Mouse (Mus musculus): ENCODE results near the gene Creb1.

Creb1 gene

GRCm38 (mm10) chr1:64532589-64533470, at the start of gene Creb1:
Gene Creb1, plus strand, starts transcription at chr1:64532645.
- DNase-seq = peak; percentile 99

- DNase-seq = no peak
These were observed 43.9 kb upstream of the Creb1 start for GRCm38 (mm10) chr1:64488521-64489029.

GRCm38 (mm10) chr1:64496803-64497202, 35.6 kb upstream of the Creb1 start:
- no peak for DNase-seq

- DNase-seq = no peak
These were observed 30.9 kb upstream of the Creb1 start for GRCm38 (mm10) chr1:64501382-64502140.

- no peak for DNase-seq
These were observed 23.9 kb upstream of the Creb1 start for GRCm38 (mm10) chr1:64508479-64509096.

- DNase-seq = no peak
These were observed 22.8 kb upstream of the Creb1 start for GRCm38 (mm10) chr1:64509678-64510077.

GRCm38 (mm10) chr1:64514184-64514583, 18.3 kb upstream of the Creb1 start:
- DNase-seq = no peak

- no peak for DNase-seq
These were observed 15.9 kb upstream of the Creb1 start for GRCm38 (mm10) chr1:64516593-64516992.

- DNase-seq = no peak
These were observed 14.0 kb upstream of the Creb1 start for GRCm38 (mm10) chr1:64518480-64518879.

GRCm38 (mm10) chr1:64519345-64519744, 13.1 kb upstream of the Creb1 start:
- DNase-seq = no peak

GRCm38 (mm10) chr1:64519901-64520300, 12.5 kb upstream of the Creb1 start:
- DNase-seq = no peak

- DNase-seq = no peak
These were observed 10.7 kb upstream of the Creb1 start for GRCm38 (mm10) chr1:64521734-64522133.

- DNase-seq = no peak
These were observed 9.8 kb upstream of the Creb1 start for GRCm38 (mm10) chr1:64522637-64523036.

- DNase-seq = no peak
These were observed 9.3 kb upstream of the Creb1 start for GRCm38 (mm10) chr1:64523117-64523516.

- no peak for DNase-seq
These were observed 7.8 kb upstream of the Creb1 start for GRCm38 (mm10) chr1:64524661-64525060.

- DNase-seq = no peak
These were observed 4.8 kb upstream of the Creb1 start for GRCm38 (mm10) chr1:64527626-64528025.

- no peak for DNase-seq
These were observed 2.6 kb upstream of the Creb1 start for GRCm38 (mm10) chr1:64529781-64530315.

GRCm38 (mm10) chr1:64531548-64531947, 897 bp upstream of the Creb1 start:
- DNase-seq = no peak

- DNase-seq = no peak
These were observed 350 bp upstream of the Creb1 start for GRCm38 (mm10) chr1:64532067-64532523.

GRCm38 (mm10) chr1:64533471-64534443, 1.3 kb downstream of the Creb1 start:
- peak; percentile 50 to 54 for DNase-seq

GRCm38 (mm10) chr1:64538837-64539367, 6.5 kb downstream of the Creb1 start:
- DNase-seq = no peak
